Mouse (Mus musculus) heart, postnatal 0 days (tissue): ENCODE results near the gene Mettl8. TPM values are rescaled to one million over a fixed set of nuclear protein-coding genes. Genes with fewer than 3 reads are reported as not detected.
A peak's percentile ranks its signal among the peaks of the same experiment; 100 is the strongest.

ENCODE experiments used
- ATAC-seq: fragments of 200-750 bp; cut with Nextera tagmentation; 2 replicates; pipeline ENCODE4 v1.8.0; 2017; ENCODE audit warnings: low read depth, moderate number of reproducible peaks, moderate library complexity; ENCODE audit not compliant: insufficient read depth
- DNase-seq: peaks from one replicate; pipeline ENCODE4 v3.0.0-alpha.2; 2016; ENCODE audit warnings: low spot score
- H3K27ac ChIP-seq: fragments of 300-500 bp; sonication (generic); 2 replicates; pipeline ENCODE4 v1.5.1; 2014; ENCODE audit warnings: low read depth, mild to moderate bottlenecking
- H3K27me3 ChIP-seq: fragments of 300-500 bp; sonication (generic); 2 replicates; pipeline ENCODE4 v1.6.1; 2014; ENCODE audit warnings: low read length, mixed read lengths; ENCODE audit not compliant: control insufficient read depth, insufficient read depth
- H3K36me3 ChIP-seq: fragments of 300-500 bp; sonication (generic); replicated peaks from 2 replicates; pipeline ENCODE4 v1.6.1; 2014; ENCODE audit warnings: low read length, mixed read lengths; ENCODE audit not compliant: control insufficient read depth, insufficient read depth
- H3K4me1 ChIP-seq: fragments of 300-500 bp; sonication (generic); 2 replicates; pipeline ENCODE4 v1.6.1; 2014; ENCODE audit warnings: antibody characterized with exemption; ENCODE audit not compliant: control insufficient read depth, insufficient read depth
- H3K4me2 ChIP-seq: fragments of 300-500 bp; sonication (generic); 2 replicates; pipeline ENCODE4 v1.6.1; 2014; ENCODE audit warnings: low read depth, mild to moderate bottlenecking, low read length, moderate library complexity
- H3K4me3 ChIP-seq: fragments of 300-500 bp; sonication (generic); 2 replicates; pipeline ENCODE4 v1.5.1; 2014; ENCODE audit warnings: low read depth, low read length
- H3K9ac ChIP-seq: fragments of 300-500 bp; sonication (generic); replicated peaks from 2 replicates; pipeline ENCODE4 v1.6.1; 2014; ENCODE audit warnings: low read depth, low read length, mixed read lengths
- H3K9me3 ChIP-seq: fragments of 300-500 bp; sonication (generic); replicated peaks from 2 replicates; pipeline ENCODE4 v1.6.1; 2016; ENCODE audit warnings: low read length; ENCODE audit not compliant: control insufficient read depth
- CTCF ChIP-seq: IDR thresholded peaks from 2 replicates; pipeline ENCODE4 v1.5.1; 2016; ENCODE audit warnings: antibody characterized with exemption, control low read depth, low read depth
- EP300 ChIP-seq: IDR thresholded peaks from 2 replicates; pipeline ENCODE4 v1.6.1; 2016; ENCODE audit warnings: antibody characterized with exemption, low read depth
- WGBS: fragments of 180-500 bp; shearing (Covaris S2); extraction: QIAGEN DNeasy Blood & Tissue Kit; methylation state at CpG from one replicate; pipeline ENCODE4 v1.1.7; 2014; 5-methylcytosine and 5-hydroxymethylcytosine counted together
- polyA plus RNA-seq: library from polyadenylated mRNA; unstranded; fragments of >200 nt; fragmentation: Nextera tagmentation; extraction: Ambion mirVana; gene quantifications from 2 replicates; pipeline ENCODE4 v1.2.1, GENCODE M21; 2015
- total RNA-seq: library from RNA; depleted of rRNA; stranded (reverse); fragments of >200 nt; gene quantifications from 2 replicates; pipeline ENCODE4 v1.2.3, GENCODE M21; 2014; ENCODE audit warnings: low replicate concordance

The Mettl8 gene
- total and polyA plus RNA-seq, 2 experiments from 2014 or later = 5.0 to 11.0 TPM

DNA sequence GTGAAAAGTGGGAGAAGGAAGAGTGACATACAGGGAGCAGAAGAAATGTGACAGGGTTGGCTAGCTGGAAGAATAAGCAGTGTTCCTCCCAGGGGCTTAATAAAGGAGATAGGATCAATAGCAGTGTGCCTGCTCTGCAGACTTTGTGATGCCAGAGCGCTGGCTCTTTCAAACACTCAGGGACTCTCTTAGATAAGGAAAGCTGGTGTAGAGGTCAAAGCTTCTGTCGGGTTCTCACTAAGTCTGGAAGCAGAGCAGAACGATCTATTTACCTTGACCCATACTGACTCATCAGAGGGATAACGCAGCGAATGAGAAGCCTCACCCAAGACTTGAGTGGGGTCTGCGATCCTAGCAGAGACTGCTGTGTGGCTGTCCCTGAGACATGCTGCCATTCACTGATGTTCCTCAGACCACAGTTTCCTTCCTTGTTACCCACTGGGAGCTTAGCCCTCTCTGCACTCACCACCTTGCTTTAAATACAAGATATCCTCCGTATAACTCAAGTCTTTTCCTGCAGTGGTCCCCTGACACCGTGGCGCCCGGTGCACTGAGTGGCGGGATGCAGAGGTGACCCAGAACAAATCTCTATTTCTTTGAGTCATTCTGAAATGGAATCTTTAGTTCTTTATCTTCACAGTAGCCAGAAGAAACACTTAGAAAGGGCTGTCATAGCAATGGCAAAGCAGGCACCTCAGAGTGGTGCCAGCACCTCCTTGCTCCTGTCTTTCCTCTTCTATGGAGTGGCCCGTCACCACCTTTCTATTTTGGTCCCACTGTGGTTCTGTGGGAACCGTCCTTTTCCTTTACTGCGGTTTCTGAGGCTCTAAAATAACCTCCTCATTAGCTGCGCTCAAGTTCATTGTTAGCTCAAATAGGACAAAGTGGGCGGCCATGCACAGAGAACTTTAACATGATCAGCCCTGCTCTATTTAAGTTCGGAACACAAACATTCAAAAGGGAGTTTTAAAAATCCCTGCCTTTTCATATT is 65.9 kb downstream of the Mettl8 start:
- TF ChIP-seq CTCF (no peak), EP300 (no peak)
- Histone ChIP-seq H3K27me3 (no peaks in the 10 kb centered on the region), H3K4me1 (peaks cover 19% of the 10 kb centered on the region), H3K9ac (no peak overlapping the region), H3K9me3 (no peaks in the 10 kb centered on the region), H3K4me3 (peak overlapping the region; percentile 12), H3K36me3 (no peaks in the 10 kb centered on the region), H3K27ac (peak overlapping the region; percentile 85), H3K4me2 (peak overlapping the region; percentile 53)
- ATAC-seq (peak; percentile 93), DNase-seq (peak; percentile 84)
- WGBS = 14% methylated on average over 17 of the region's 17 CpGs

DNA sequence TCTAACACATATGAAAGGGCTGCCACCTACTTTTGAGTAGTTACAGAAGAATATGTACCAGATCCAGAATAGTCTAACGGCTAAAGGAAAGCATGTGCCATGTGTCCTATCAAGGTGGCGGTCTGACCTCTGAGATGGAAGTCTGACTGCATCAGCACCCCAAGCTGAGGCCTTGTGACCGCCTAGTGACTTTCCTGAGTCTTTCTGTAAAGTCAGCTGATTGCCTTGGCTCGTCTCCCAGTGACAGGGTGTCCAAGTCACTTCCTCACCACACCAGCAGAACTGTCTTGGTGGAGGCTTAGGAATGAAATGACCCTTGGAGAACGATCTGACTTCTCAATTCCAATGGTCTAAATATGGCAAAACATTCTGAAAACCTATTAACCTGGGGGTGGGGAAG is 77.1 kb downstream of the Mettl8 start:
- H3K4me1 ChIP-seq = 0 out of 2 replicates have a peak, but pooled peaks cover 6% of the 10 kb centered on the region
- H3K36me3 ChIP-seq = no peaks in the 10 kb centered on the region
- H3K4me3 ChIP-seq = no peak overlapping the region
- H3K27ac ChIP-seq = no peak overlapping the region
- 40% methylated on average over 5 of the region's 5 CpGs for WGBS
- ATAC-seq (no peak), DNase-seq (no peak)
- H3K4me2 ChIP-seq = no peak overlapping the region
- H3K27me3 ChIP-seq = no peaks in the 10 kb centered on the region
- H3K9ac ChIP-seq = no peak overlapping the region
- no peak for TF ChIP-seq CTCF
- TF ChIP-seq EP300 = no peak
- H3K9me3 ChIP-seq = peaks cover 5% of the 10 kb centered on the region; the same call in 1 of the 2 replicates

DNA sequence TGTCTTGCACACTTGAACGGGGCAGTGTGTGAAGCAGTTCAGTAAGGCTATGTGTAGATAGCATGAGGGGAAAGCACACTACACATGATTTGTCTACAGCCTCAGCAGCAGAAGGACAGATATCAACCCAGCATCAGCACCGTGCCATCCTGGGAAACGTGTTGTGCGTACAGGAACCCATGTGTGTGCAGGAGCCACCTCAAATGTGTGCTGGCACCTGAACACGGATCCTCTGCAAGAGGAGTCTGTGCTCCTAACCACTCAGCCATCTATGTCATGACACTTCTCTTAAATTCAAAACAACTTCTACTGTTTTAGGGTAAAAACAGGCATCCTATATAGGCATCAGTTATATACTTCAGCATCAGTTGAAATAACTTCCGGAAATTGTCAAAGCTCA is 80.6 kb downstream of the Mettl8 start:
- WGBS = 88% methylated on average over 6 of the region's 6 CpGs
- Histone ChIP-seq H3K27ac (no peak overlapping the region), H3K9ac (no peak overlapping the region), H3K36me3 (no peaks in the 10 kb centered on the region), H3K9me3 (no peaks in the 10 kb centered on the region), H3K27me3 (no peaks in the 10 kb centered on the region), H3K4me2 (no peak overlapping the region), H3K4me1 (0 out of 2 replicates have a peak, but pooled peaks cover 6% of the 10 kb centered on the region), H3K4me3 (no peak overlapping the region)
- no peak for ATAC-seq
- no peak for TF ChIP-seq CTCF
- TF ChIP-seq EP300 = no peak
- no peak for DNase-seq

DNA sequence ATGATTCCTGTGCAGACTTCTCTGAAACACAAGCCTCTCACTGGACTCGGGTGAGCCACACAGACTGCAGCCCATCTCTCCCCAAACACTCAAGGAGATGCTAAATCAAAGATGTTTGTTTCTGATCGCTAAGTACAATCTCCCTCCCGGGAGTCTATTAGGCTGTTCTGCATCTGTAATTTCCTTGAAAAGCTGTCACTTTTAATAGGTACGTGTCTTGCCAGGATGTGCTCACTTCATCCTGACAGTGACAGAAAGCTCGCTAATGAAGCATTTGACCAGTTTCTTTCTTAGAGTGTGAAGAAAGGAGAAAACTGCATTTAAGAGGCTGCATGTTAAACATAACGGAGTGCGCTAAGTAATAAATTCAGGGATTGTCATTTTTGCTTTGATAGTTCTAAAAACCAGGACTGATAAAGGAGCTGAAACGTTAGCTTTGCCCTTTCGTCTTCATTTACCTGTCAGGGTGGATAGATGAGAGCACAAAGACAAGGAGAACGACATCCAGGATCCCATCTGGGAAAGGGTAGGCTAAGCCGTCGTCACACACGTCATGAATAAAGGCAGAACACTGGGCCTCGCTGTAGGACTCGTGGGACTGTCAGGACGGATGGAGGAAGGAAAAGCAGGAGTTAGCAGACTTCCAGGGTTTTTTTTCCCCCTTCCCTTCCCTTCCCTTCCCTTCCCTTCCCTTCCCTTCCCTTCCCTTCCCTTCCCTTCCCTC is 82.4 kb downstream of the Mettl8 start:
- no peak for TF ChIP-seq CTCF
- TF ChIP-seq EP300 = no peak
- H3K9ac ChIP-seq = no peak overlapping the region
- H3K4me2 ChIP-seq = no peak overlapping the region
- DNase-seq = no peak
- WGBS = 76% methylated on average over 16 of the region's 16 CpGs
- no peaks in the 10 kb centered on the region for H3K36me3 ChIP-seq
- no peak overlapping the region for H3K4me3 ChIP-seq
- H3K4me1 ChIP-seq = peaks cover 10% of the 10 kb centered on the region
- no peak for ATAC-seq
- no peak overlapping the region for H3K27ac ChIP-seq
- no peaks in the 10 kb centered on the region for H3K9me3 ChIP-seq
- H3K27me3 ChIP-seq = no peaks in the 10 kb centered on the region

DNA sequence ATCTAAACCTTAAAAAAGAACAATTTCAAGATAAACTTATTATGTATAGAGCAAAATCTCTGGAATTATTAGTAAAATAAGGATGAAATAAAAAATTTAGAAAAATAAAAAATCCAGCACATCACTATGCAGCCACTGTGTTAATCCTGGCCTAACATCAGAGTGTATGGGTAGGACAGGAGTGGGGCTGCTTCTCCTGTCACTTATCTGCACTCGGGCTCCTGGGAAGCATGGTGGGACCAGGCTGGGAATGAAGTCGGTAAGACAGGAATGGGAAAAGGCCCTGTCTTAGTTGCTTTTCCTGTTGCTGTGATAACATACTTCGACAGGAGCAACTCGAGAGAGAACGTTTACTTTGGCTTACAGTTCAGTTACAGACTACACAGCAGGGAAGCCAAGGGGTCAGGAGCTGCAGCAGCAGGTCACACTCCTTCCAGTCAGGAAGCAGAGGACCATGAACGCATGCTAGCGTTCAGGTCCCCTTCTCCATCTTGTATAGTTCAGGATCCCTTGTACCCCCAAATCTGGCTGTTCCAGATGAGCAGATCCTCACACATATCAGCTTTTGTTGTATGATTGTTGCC is 85.1 kb downstream of the Mettl8 start:
- Histone ChIP-seq H3K4me3 (no peak overlapping the region), H3K27me3 (no peaks in the 10 kb centered on the region), H3K4me1 (peaks cover 10% of the 10 kb centered on the region), H3K27ac (no peak overlapping the region), H3K9ac (no peak overlapping the region), H3K36me3 (0 out of 2 replicates have a peak, but pooled peaks cover 3% of the 10 kb centered on the region), H3K9me3 (no peaks in the 10 kb centered on the region), H3K4me2 (no peak overlapping the region)
- ATAC-seq (no peak), DNase-seq (peak; percentile 57)
- WGBS = 26% methylated on average over 7 of the region's 7 CpGs
- TF ChIP-seq EP300 (no peak), CTCF (no peak)
